Mouse (Mus musculus): ENCODE results near the gene 4930579G24Rik. TPM values are rescaled to one million over a fixed set of nuclear protein-coding genes. Genes with fewer than 3 reads are reported as not detected.

Gene 4930579G24Rik
- polyA plus RNA-seq (2016; fragmentation: Nextera tagmentation; extraction: Ambion mirVana), result 17.4 and 18.7 TPM in 2 replicates

GRCm38 (mm10) chr3:79628561-79629415, at the start of gene 4930579G24Rik:
4930579G24Rik (plus strand) TSS chr3:79629079.
- peak; percentile 99 for ATAC-seq (ENCODE audit: low FRiP score, low read depth)
- under 1% methylated on average over 60 of the region's 60 CpGs for WGBS

GRCm38 (mm10) chr3:79579891-79580575, 48.8 kb upstream of the 4930579G24Rik start:
- Histone ChIP-seq H3K4me2 (replicated peaks) (no peak overlapping the region), H3K36me3 (no peaks in the 10 kb centered on the region), H3K9ac (no peak overlapping the region), H3K4me1 (no peaks in the 10 kb centered on the region), H3K27ac (no peak overlapping the region), H3K27me3 (replicated peaks) (no peaks in the 10 kb centered on the region), H3K4me3 (no peak overlapping the region), H3K9me3 (no peaks in the 10 kb centered on the region)
- 85% methylated on average over 5 of the region's 5 CpGs for WGBS
- no peak for ATAC-seq (ENCODE audit: low FRiP score, low read depth)

More at GRCm38 (mm10) chr3:79628561-79629415, at the start of gene 4930579G24Rik:
- Histone ChIP-seq H3K4me1 (no peaks in the 10 kb centered on the region), H3K4me2 (replicated peaks) (peak within 1 kb of the TSS; percentile 74), H3K4me3 (peak within 1 kb of the TSS; percentile 70), H3K9ac (peak within 1 kb of the TSS; percentile 75), H3K36me3 (peaks cover 24% of the 10 kb centered on the region), H3K9me3 (peaks cover 11% of the 10 kb centered on the region; the same call in 1 of the 2 replicates), H3K27me3 (replicated peaks) (no peaks in the 10 kb centered on the region), H3K27ac (peak within 1 kb of the TSS; percentile 32; the same call in 1 of the 2 replicates)

DNA sequence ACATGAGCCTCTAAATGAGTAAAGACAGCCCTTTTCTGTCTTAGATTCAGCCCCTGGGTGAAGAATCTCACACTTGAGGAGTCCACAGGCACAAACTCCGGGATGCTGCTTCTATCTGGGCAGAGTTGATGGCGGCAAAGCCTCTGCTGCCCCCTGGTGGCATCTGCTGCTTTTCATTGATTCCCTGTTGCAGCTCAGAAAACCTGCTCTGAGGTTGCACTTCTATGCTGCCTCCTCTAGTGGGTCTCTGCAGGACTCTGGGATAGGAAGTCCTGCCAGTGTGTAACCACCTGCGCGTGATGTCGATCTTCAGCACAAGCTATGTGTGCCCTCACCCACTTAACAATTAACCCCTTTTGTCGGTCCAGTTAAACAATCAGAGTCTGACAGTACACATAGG, 42.1 kb upstream of the 4930579G24Rik start:
- Histone ChIP-seq H3K36me3 (no peaks in the 10 kb centered on the region), H3K4me2 (replicated peaks) (no peak overlapping the region), H3K9ac (no peak overlapping the region), H3K4me1 (no peaks in the 10 kb centered on the region), H3K4me3 (no peak overlapping the region), H3K9me3 (no peaks in the 10 kb centered on the region), H3K27ac (no peak overlapping the region), H3K27me3 (replicated peaks) (no peaks in the 10 kb centered on the region)
- peak; percentile 70 for ATAC-seq (ENCODE audit: low FRiP score, low read depth)
- 4% methylated on average over 6 of the region's 6 CpGs for WGBS

- Histone ChIP-seq H3K4me2 (replicated peaks) (no peak overlapping the region), H3K36me3 (peaks cover 10% of the 10 kb centered on the region), H3K4me3 (no peak overlapping the region), H3K4me1 (peaks cover 6% of the 10 kb centered on the region; the same call in 1 of the 2 replicates), H3K9me3 (no peaks in the 10 kb centered on the region), H3K27ac (no peak overlapping the region), H3K9ac (no peak overlapping the region), H3K27me3 (replicated peaks) (no peaks in the 10 kb centered on the region)
- 83% methylated on average over 2 of the region's 2 CpGs for WGBS
- no peak for ATAC-seq (ENCODE audit: low FRiP score, low read depth)
Measured at GRCm38 (mm10) chr3:79589671-79590070, 39.2 kb upstream of the 4930579G24Rik start.

GRCm38 (mm10) chr3:79590863-79591792, 37.8 kb upstream of the 4930579G24Rik start, which contains the start of gene Ppid:
Ppid (plus strand) TSS chr3:79591342.
- 3% methylated on average over 63 of the region's 63 CpGs for WGBS
- peak within 1 kb of the TSS; percentile 26; the same call in 1 of the 2 replicates for H3K27ac ChIP-seq
- H3K4me2 ChIP-seq (replicated peaks), result peak within 1 kb of the TSS; percentile 69
- no peaks in the 10 kb centered on the region for H3K9me3 ChIP-seq
- H3K36me3 ChIP-seq, result peaks cover 23% of the 10 kb centered on the region
- peak; percentile 86 for ATAC-seq (ENCODE audit: low FRiP score, low read depth)
- peak within 1 kb of the TSS; percentile 83 for H3K9ac ChIP-seq
- H3K4me3 ChIP-seq, result peak within 1 kb of the TSS; percentile 79
- H3K4me1 ChIP-seq, result peaks cover 6% of the 10 kb centered on the region; the same call in 1 of the 2 replicates
- H3K27me3 ChIP-seq (replicated peaks), result no peaks in the 10 kb centered on the region

GRCm38 (mm10) chr3:79591793-79592471, 36.9 kb upstream of the 4930579G24Rik start:
- WGBS, result 8% methylated on average over 15 of the region's 15 CpGs
- peak overlapping the region; percentile 69 for H3K4me2 ChIP-seq (replicated peaks)
- no peaks in the 10 kb centered on the region for H3K9me3 ChIP-seq
- H3K4me1 ChIP-seq, result peaks cover 6% of the 10 kb centered on the region; the same call in 1 of the 2 replicates
- peak overlapping the region; percentile 79 for H3K4me3 ChIP-seq
- peaks cover 30% of the 10 kb centered on the region for H3K36me3 ChIP-seq
- no peaks in the 10 kb centered on the region for H3K27me3 ChIP-seq (replicated peaks)
- no peak overlapping the region for H3K27ac ChIP-seq
- no peak for ATAC-seq (ENCODE audit: low FRiP score, low read depth)
- H3K9ac ChIP-seq, result peak overlapping the region; percentile 83

DNA sequence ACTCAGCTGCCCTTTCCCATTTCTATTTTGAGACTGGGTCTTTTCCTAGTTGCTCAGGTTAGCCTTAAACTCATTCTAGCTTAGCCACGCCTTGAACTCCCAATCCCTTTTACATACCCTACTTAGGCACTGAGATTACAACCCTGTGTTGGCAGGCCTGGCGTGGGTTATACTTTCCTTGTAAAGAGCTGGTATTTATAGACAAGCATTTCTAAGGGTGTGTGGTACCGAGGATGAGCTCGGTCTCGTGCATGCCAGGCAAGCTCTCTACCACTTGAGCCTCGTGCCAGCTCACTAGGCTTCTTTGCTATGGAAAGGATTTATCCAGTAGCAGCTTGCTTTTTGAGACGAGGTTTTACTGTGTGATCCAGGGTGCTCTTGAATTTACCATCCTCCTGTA, 33.4 kb upstream of the 4930579G24Rik start:
- no peak overlapping the region for H3K4me2 ChIP-seq (replicated peaks)
- no peak for ATAC-seq (ENCODE audit: low FRiP score, low read depth)
- no peak overlapping the region for H3K9ac ChIP-seq
- H3K27me3 ChIP-seq (replicated peaks), result no peaks in the 10 kb centered on the region
- peaks cover 55% of the 10 kb centered on the region for H3K36me3 ChIP-seq
- no peak overlapping the region for H3K27ac ChIP-seq
- WGBS, result 91% methylated on average over 7 of the region's 7 CpGs
- peaks cover 6% of the 10 kb centered on the region; the same call in 1 of the 2 replicates for H3K4me1 ChIP-seq
- H3K4me3 ChIP-seq, result no peak overlapping the region
- H3K9me3 ChIP-seq, result no peaks in the 10 kb centered on the region

GRCm38 (mm10) chr3:79609886-79610285, 19.0 kb upstream of the 4930579G24Rik start:
- 93% methylated on average over 2 of the region's 2 CpGs for WGBS
- no peak overlapping the region for H3K27ac ChIP-seq
- H3K36me3 ChIP-seq, result peaks cover 50% of the 10 kb centered on the region
- no peak overlapping the region for H3K4me2 ChIP-seq (replicated peaks)
- H3K4me3 ChIP-seq, result no peak overlapping the region
- H3K27me3 ChIP-seq (replicated peaks), result no peaks in the 10 kb centered on the region
- H3K4me1 ChIP-seq, result no peaks in the 10 kb centered on the region
- no peak overlapping the region for H3K9ac ChIP-seq
- no peak for ATAC-seq (ENCODE audit: low FRiP score, low read depth)
- H3K9me3 ChIP-seq, result no peaks in the 10 kb centered on the region

- H3K4me1 ChIP-seq, result no peaks in the 10 kb centered on the region
- no peaks in the 10 kb centered on the region for H3K27me3 ChIP-seq (replicated peaks)
- peaks cover 4% of the 10 kb centered on the region; the same call in 1 of the 2 replicates for H3K9me3 ChIP-seq
- ATAC-seq (ENCODE audit: low FRiP score, low read depth), result no peak
- H3K36me3 ChIP-seq, result peaks cover 16% of the 10 kb centered on the region
- peak overlapping the region; percentile 70 for H3K4me3 ChIP-seq
- 37% methylated on average over 10 of the region's 10 CpGs for WGBS
- peak overlapping the region; percentile 75; the same call in 1 of the 2 replicates for H3K9ac ChIP-seq
- no peak overlapping the region for H3K27ac ChIP-seq
- peak overlapping the region; percentile 74 for H3K4me2 ChIP-seq (replicated peaks)
Measured at GRCm38 (mm10) chr3:79627484-79628181, 1.2 kb upstream of the 4930579G24Rik start.

DNA sequence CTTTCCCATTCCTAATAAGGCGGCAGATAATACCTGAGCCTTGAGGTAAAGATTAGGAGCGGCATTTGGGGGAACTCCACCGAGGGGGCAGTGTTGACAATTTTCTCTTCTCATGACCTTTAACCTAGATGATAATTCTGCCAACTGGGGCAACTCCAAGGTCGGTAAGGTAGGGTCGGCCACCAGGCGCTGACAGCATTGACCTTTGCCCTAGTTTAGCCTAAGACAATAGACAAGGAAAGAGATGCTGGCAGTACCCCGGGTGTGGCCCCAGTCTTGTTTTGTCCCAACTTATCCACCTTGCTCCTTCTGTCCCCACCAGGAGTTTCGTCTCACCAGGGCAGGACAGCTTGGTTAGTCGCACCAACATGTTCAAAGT, 708 bp upstream of the 4930579G24Rik start:
- Histone ChIP-seq H3K4me3 (peak overlapping the region; percentile 70), H3K9me3 (peaks cover 7% of the 10 kb centered on the region; the same call in 1 of the 2 replicates), H3K4me1 (no peaks in the 10 kb centered on the region), H3K9ac (peak overlapping the region; percentile 75), H3K27ac (0 out of 2 replicates have a peak overlapping the region, but pooled peaks have one; percentile 32), H3K36me3 (peaks cover 17% of the 10 kb centered on the region), H3K27me3 (replicated peaks) (no peaks in the 10 kb centered on the region), H3K4me2 (replicated peaks) (peak overlapping the region; percentile 74)
- ATAC-seq (ENCODE audit: low FRiP score, low read depth), result no peak
- WGBS, result under 1% methylated on average over 9 of the region's 9 CpGs
